Mouse (Mus musculus) midbrain, embryonic 11.5 days (tissue): ENCODE results near the gene Upk2. TPM values are rescaled to one million over a fixed set of nuclear protein-coding genes. Genes with fewer than 3 reads are reported as not detected.

ENCODE experiments used
- ATAC-seq: fragments of 200-750 bp; cut with Nextera tagmentation; 2 replicates; pipeline ENCODE4 v1.8.0; 2017; ENCODE audit warnings: moderate TSS enrichment, moderate library complexity; ENCODE audit not compliant: low FRiP score
- DNase-seq: peaks from one replicate; pipeline ENCODE4 v3.0.0; 2015; ENCODE audit warnings: low spot score; ENCODE audit errors: missing footprints
- H3K27ac ChIP-seq: fragments of 300-500 bp; sonication (generic); 2 replicates; pipeline ENCODE4 v1.5.1; 2014; ENCODE audit warnings: low read depth, low read length
- H3K27me3 ChIP-seq: fragments of 300-500 bp; sonication (generic); 2 replicates; pipeline ENCODE4 v1.6.1; 2014; ENCODE audit warnings: mild to moderate bottlenecking, low read length, moderate library complexity, mixed read lengths; ENCODE audit not compliant: control insufficient read depth, insufficient read depth
- H3K36me3 ChIP-seq: fragments of 300-500 bp; sonication (generic); 2 replicates; pipeline ENCODE4 v1.6.1; 2014; ENCODE audit warnings: mild to moderate bottlenecking, low read length, moderate library complexity, mixed read lengths; ENCODE audit not compliant: control insufficient read depth, insufficient read depth
- H3K4me1 ChIP-seq: fragments of 300-500 bp; sonication (generic); 2 replicates; pipeline ENCODE4 v1.6.1; 2014; ENCODE audit warnings: low read length; ENCODE audit not compliant: control insufficient read depth, insufficient read depth
- H3K4me2 ChIP-seq: fragments of 300-500 bp; sonication (generic); 2 replicates; pipeline ENCODE4 v1.6.1; 2014; ENCODE audit warnings: mild to moderate bottlenecking, moderate library complexity
- H3K4me3 ChIP-seq: fragments of 300-500 bp; sonication (generic); 2 replicates; pipeline ENCODE4 v1.5.1; 2014; ENCODE audit warnings: low read depth, low read length
- H3K9ac ChIP-seq: fragments of 300-500 bp; sonication (generic); 2 replicates; pipeline ENCODE4 v1.6.1; 2014; ENCODE audit warnings: low read length
- H3K9me3 ChIP-seq: fragments of 300-500 bp; sonication (generic); 2 replicates; pipeline ENCODE4 v1.6.1; 2016; ENCODE audit warnings: low read length; ENCODE audit not compliant: control insufficient read depth
- WGBS: fragments of 180-500 bp; shearing (Covaris S2); extraction: QIAGEN DNeasy Blood & Tissue Kit; methylation state at CpG from one replicate; pipeline ENCODE4 v1.1.7; 2014; 5-methylcytosine and 5-hydroxymethylcytosine counted together
- polyA plus RNA-seq: library from polyadenylated mRNA; unstranded; fragments of >200 nt; fragmentation: Nextera tagmentation; extraction: Ambion mirVana; gene quantifications from 2 replicates; pipeline ENCODE4 v1.2.1, GENCODE M21; 2014

The Upk2 gene
- polyA plus RNA-seq, 1 experiment from 2014 or later: not detected

DNA sequence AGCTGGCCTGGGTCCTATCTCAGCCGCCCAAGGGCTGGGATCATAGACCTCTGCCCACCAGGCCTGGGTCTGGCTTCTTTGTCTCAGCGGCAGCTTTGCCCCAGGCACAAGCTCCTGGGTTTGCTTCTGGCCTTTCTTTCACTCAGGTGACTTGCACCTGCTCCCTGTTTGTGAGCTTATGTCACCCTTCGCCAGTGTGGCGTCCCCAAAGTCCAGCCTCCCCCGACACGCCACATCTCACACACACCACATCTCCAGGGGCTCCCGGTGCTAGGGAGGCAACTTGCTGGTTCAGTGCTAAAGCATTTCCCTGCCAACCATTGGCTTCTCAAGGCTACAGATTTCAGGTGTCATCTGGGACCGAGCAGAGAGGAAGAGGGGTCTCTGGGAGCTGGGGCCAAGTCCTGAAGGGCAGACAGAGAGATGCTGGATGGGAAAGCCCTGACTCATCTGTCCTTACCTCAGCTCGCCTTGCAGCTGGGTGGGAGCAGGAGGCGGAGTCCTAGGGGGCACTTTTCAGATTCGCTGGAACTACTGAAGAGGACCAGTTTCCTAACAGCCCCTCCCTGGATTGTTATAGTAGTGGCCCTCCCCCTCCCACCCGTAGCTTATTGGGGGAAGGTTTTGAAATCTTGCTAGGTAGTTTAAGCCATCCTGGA lies 42.2 kb upstream of the Upk2 start:
- Histone ChIP-seq H3K27me3 (no peaks in the 10 kb centered on the region), H3K36me3 (no peaks in the 10 kb centered on the region), H3K9me3 (no peaks in the 10 kb centered on the region), H3K4me1 (peaks cover 48% of the 10 kb centered on the region), H3K4me3 (no peak overlapping the region), H3K27ac (no peak overlapping the region), H3K9ac (no peak overlapping the region), H3K4me2 (no peak overlapping the region)
- 52% methylated on average over 12 of the region's 12 CpGs for WGBS
- DNase-seq (no peak), ATAC-seq (no peak)

DNA sequence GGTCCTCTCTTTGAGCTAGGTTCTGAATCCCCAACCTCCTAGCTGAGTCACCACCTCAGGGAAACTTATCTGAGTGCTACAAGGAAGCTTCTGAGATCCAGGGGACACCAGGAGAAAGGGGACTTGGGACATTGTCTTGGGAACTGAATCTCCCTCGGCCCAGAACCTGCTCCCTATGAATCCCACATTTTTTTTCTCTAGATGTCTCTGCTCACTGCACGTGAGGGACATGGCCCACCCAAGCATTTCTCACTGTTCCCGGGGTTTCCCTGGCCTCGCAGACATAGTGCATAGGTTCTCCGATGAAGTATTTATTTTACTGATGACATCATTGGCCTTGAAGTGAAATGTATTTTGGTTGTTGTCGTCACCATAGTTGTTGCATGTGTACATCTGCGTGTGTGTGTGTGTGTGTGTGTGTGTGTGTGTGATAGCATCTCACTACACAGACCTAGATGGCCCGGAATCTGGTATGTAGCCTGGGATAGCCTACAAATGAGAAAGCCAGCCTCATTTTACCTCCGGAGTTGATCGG lies 41.1 kb upstream of the Upk2 start:
- no peaks in the 10 kb centered on the region for H3K27me3 ChIP-seq
- DNase-seq: no peak
- no peaks in the 10 kb centered on the region for H3K36me3 ChIP-seq
- no peak overlapping the region for H3K27ac ChIP-seq
- no peak overlapping the region for H3K9ac ChIP-seq
- no peaks in the 10 kb centered on the region for H3K9me3 ChIP-seq
- no peak overlapping the region for H3K4me2 ChIP-seq
- H3K4me3 ChIP-seq: no peak overlapping the region
- H3K4me1 ChIP-seq: peaks cover 48% of the 10 kb centered on the region
- no peak for ATAC-seq
- WGBS: 91% methylated on average over 10 of the region's 10 CpGs

DNA sequence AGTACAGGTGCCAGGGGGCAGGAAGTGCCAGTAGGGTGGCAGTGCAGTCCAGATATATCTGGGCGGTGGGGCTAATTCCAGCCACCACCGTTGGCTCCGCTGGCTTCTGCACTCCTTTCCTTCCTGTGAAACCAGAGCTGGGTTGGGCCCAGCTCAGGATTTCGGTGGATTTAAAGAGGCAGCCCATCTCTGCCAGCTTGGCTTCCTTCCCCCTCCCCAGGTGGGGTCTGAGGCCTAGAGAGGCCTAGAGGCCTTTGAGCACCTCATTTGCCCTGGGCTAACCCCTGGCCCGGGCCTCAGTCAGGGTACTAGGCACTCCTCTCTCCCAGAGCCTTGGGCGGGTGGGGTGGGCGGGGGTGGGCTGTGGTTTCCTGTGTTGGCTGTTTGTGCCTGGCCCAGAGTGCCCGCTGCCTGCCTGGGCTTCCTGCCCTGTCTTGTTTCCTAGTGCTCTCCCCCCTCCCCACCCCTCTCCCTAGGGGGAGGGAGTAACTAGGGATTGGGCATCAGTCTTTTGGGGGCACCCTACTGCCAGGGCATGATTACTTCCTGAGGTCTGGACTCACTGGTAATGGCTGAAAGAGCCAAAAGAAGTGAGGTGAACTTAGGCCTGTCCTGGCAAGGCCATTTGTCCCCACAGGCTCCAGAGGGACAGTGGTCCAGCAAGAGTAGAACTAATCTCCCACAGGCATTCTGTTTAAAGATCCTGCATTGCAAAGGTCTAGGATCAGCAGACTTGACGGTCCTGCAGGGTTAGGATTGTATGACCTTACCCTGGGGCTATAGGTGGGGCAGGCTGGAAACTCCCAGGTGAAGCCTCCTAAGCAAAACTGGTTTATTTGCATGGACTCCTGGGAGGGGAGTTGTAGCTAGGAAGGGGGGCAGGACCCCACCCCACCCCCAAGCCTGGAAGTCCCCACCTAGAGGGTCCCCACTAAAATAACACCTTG lies 40.4 kb upstream of the Upk2 start:
- H3K27ac ChIP-seq: no peak overlapping the region
- H3K27me3 ChIP-seq: no peaks in the 10 kb centered on the region
- H3K4me1 ChIP-seq: peaks cover 54% of the 10 kb centered on the region
- 47% methylated on average over 9 of the region's 9 CpGs for WGBS
- H3K4me2 ChIP-seq: no peak overlapping the region
- DNase-seq (no peak), ATAC-seq (no peak)
- H3K36me3 ChIP-seq: no peaks in the 10 kb centered on the region
- no peaks in the 10 kb centered on the region for H3K9me3 ChIP-seq
- no peak overlapping the region for H3K9ac ChIP-seq
- H3K4me3 ChIP-seq: no peak overlapping the region

DNA sequence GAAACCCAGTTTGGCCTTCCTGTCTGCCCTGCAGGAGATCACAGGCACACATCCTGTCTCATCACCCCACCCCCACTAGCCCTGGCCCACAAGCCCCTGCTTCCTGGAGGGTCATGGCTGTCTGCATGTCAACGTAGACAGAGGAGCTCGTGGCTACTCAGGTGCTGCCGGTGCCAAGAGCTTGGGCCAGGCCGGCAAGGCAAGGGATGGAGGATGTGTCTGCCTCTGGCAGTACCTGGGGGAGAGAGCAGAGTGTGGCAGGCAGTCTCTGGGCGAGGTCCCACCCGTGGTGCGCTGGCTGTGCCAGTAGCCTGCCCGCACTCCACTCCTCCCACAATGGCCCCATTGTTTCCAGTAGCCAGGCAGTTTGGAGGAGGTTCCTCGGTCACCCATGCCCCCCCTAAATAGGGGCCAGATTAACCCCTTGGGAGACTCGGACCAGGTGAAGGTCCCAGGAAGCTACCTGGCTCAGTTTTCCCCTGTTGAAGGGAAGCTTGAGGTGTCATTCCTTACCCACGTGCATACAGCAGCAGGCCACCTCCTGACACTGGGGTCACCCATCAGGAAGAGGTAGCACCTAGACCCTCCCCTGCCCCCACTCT lies 39.6 kb upstream of the Upk2 start:
- no peak for DNase-seq
- Histone ChIP-seq H3K27ac (no peak overlapping the region), H3K9ac (no peak overlapping the region), H3K36me3 (no peaks in the 10 kb centered on the region), H3K4me3 (no peak overlapping the region), H3K4me1 (peaks cover 54% of the 10 kb centered on the region), H3K27me3 (no peaks in the 10 kb centered on the region), H3K9me3 (no peaks in the 10 kb centered on the region), H3K4me2 (no peak overlapping the region)
- 15% methylated on average over 11 of the region's 11 CpGs for WGBS
- ATAC-seq: no peak

DNA sequence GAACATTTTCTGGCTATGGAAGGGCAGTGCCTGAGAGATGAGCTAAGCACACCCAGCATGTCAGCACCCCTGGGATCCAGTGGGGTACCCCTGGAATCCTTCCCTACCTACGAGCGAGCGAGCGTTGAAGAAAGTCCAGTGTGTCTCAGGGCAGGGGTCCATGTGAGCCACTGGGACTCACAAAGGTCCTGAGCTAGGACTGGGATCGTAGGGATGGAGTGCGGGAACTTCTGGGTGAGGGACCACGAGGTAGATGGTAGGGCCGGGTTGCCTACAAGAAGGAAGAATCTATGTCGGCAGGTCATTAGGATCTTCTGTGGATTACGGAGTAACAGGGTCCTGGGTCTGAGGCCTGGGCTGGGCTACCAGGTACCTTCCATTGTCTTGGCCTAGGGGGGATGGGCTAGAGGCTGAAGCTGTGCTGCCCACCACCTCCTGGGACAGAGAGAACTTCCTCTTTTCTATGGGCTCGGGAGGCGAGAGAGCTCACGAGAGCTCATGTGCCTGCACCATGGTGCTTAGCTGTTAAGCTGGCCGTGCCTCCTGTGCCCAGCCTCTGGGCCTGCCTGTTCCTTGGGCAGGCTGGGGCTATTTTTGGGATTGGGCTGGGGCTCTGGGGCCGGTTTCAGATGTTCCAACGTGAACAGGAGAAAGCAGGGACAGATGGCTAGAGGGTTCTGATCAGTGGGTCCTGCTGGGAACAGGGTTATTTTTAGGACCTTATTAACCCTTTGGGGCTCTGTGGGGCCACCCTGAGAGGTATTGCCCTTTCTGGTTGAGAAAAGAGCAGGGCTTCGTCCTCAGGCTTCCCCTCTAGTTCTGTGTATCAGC lies 38.1 kb upstream of the Upk2 start:
- Histone ChIP-seq H3K27ac (no peak overlapping the region), H3K4me1 (peaks cover 56% of the 10 kb centered on the region), H3K36me3 (no peaks in the 10 kb centered on the region), H3K9me3 (no peaks in the 10 kb centered on the region), H3K4me2 (no peak overlapping the region), H3K9ac (0 out of 2 replicates have a peak overlapping the region, but pooled peaks have one; percentile 25), H3K4me3 (no peak overlapping the region), H3K27me3 (no peaks in the 10 kb centered on the region)
- DNase-seq (no peak), ATAC-seq (no peak)
- WGBS: 64% methylated on average over 17 of the region's 17 CpGs

DNA sequence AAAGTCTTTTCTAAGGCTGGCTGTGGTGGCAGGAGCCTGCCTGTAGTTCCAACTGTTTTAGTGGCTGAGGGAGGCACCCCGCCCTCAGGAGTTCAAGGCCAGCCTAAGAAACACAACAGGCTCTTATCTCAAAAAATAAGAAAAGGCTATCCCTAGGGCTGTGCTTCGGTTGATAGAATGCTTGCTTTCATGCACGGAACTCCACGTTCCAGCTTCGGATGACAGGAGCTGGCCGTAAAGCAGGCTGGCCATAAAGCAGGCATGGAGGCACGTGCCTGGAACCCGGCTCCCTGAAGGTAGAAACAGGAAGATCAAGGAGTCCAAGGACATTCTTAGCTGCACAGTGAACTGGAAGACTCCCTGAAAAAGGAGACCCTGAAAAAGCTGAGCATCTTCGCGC lies 36.6 kb upstream of the Upk2 start:
- no peaks in the 10 kb centered on the region for H3K36me3 ChIP-seq
- no peak overlapping the region for H3K27ac ChIP-seq
- H3K4me1 ChIP-seq: peaks cover 61% of the 10 kb centered on the region

DNA sequence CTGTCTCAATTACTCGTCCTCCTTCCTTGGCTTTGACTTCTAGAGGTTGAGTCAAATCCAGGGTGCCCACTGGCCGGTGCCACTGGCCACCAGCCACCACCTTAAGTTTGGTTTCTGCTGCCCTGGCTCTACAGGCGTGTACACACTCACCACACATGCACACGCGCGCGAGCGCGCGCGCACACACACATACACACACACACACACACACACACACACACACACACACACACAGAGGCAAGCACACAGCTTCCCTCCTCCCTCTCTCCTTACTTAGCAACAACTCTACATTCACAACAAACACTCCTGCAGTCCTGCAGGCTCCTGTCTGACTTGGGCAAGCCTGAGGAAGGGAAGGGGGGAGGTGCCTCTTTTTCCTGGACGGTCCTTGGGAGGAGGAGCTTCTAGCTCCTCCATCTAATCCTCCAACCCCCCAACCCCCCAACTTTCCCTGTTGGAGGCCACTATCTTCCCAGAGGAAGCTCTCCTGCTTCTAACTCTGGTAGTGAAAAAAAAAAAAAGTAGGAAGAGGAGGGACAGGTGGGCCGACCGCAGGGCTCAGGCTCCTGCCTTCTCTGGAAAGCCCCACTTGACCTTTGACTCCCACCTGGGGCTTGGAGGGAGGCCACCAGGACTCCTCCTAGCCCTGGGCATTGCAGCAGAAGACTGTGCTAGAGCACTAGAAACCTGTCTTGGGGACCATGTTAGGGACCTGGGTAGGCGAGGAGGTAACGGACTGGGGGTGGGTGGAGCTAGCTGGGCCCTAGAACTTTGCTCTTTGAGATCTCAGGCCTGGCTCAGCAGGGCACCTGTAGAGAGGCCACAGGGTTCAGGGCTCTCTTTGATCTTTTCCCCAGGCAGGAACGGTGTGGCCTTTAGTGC lies 35.6 kb upstream of the Upk2 start:
- Histone ChIP-seq H3K27me3 (no peaks in the 10 kb centered on the region), H3K4me3 (0 out of 2 replicates have a peak overlapping the region, but pooled peaks have one; percentile 3), H3K9ac (no peak overlapping the region; the same call in 1 of the 2 replicates), H3K4me2 (peak overlapping the region; percentile 32; the same call in 1 of the 2 replicates), H3K27ac (no peak overlapping the region), H3K9me3 (no peaks in the 10 kb centered on the region), H3K4me1 (peaks cover 71% of the 10 kb centered on the region), H3K36me3 (no peaks in the 10 kb centered on the region)
- DNase-seq: no peak
- ATAC-seq: 0 out of 2 replicates have a peak, but pooled peaks have one; percentile 10
- 8% methylated on average over 17 of the region's 17 CpGs for WGBS

More for the DNA sequence above, 36.6 kb upstream of the Upk2 start:
- no peak overlapping the region for H3K4me2 ChIP-seq
- no peaks in the 10 kb centered on the region for H3K9me3 ChIP-seq
- DNase-seq (no peak), ATAC-seq (no peak)
- H3K9ac ChIP-seq: no peak overlapping the region
- no peaks in the 10 kb centered on the region for H3K27me3 ChIP-seq
- 76% methylated on average over 10 of the region's 10 CpGs for WGBS
- H3K4me3 ChIP-seq: no peak overlapping the region
